Mouse (Mus musculus) midbrain, embryonic 16.5 days (tissue): ENCODE results near the gene Ndufs2. TPM values are rescaled to one million over a fixed set of nuclear protein-coding genes. Genes with fewer than 3 reads are reported as not detected.

Experiments used
- ATAC-seq: fragments of 200-750 bp; cut with Nextera tagmentation; 2 replicates; pipeline ENCODE4 v1.8.0; 2017; ENCODE audit warnings: moderate TSS enrichment
- H3K27ac ChIP-seq: fragments of 300-500 bp; sonication (generic); 2 replicates; pipeline ENCODE4 v1.5.1; 2014; ENCODE audit warnings: mild to moderate bottlenecking, low read length, mixed read lengths
- H3K27me3 ChIP-seq: fragments of 300-500 bp; sonication (generic); 2 replicates; pipeline ENCODE4 v1.6.1; 2014; ENCODE audit warnings: low read depth, low read length, mixed read lengths; ENCODE audit not compliant: control insufficient read depth, insufficient read depth
- H3K36me3 ChIP-seq: fragments of 300-500 bp; sonication (generic); 2 replicates; pipeline ENCODE4 v1.6.1; 2014; ENCODE audit warnings: mild to moderate bottlenecking, low read length, moderate library complexity, mixed read lengths; ENCODE audit not compliant: control insufficient read depth, insufficient read depth
- H3K4me1 ChIP-seq: fragments of 300-500 bp; sonication (generic); 2 replicates; pipeline ENCODE4 v1.6.1; 2014; ENCODE audit warnings: mild to moderate bottlenecking, low read length, mixed read lengths; ENCODE audit not compliant: control insufficient read depth, insufficient read depth
- H3K4me2 ChIP-seq: fragments of 300-500 bp; sonication (generic); 2 replicates; pipeline ENCODE4 v1.6.1; 2014; ENCODE audit warnings: mild to moderate bottlenecking, low read length, mixed read lengths
- H3K4me3 ChIP-seq: fragments of 300-500 bp; sonication (generic); 2 replicates; pipeline ENCODE4 v1.5.1; 2014; ENCODE audit warnings: low read depth, mild to moderate bottlenecking, low read length, moderate library complexity, mixed read lengths
- H3K9ac ChIP-seq: fragments of 300-500 bp; sonication (generic); 2 replicates; pipeline ENCODE4 v1.6.1; 2014; ENCODE audit warnings: low read depth, low read length, mixed read lengths
- H3K9me3 ChIP-seq: fragments of 300-500 bp; sonication (generic); replicated peaks from 2 replicates; pipeline ENCODE4 v1.6.1; 2014; ENCODE audit warnings: mild to moderate bottlenecking, low read length, mixed read lengths; ENCODE audit not compliant: control insufficient read depth, poor library complexity, severe bottlenecking
- WGBS: fragments of 180-500 bp; shearing (Covaris S2); extraction: QIAGEN DNeasy Blood & Tissue Kit; methylation state at CpG from one replicate; pipeline ENCODE4 v1.1.7; 2014; 5-methylcytosine and 5-hydroxymethylcytosine counted together
- polyA plus RNA-seq: library from polyadenylated mRNA; unstranded; fragments of >200 nt; fragmentation: Nextera tagmentation; extraction: Ambion mirVana; gene quantifications from 2 replicates; pipeline ENCODE4 v1.2.1, GENCODE M21; 2015

Ndufs2 gene
- polyA plus RNA-seq, 1 experiment from 2014 or later: 225 TPM

DNA sequence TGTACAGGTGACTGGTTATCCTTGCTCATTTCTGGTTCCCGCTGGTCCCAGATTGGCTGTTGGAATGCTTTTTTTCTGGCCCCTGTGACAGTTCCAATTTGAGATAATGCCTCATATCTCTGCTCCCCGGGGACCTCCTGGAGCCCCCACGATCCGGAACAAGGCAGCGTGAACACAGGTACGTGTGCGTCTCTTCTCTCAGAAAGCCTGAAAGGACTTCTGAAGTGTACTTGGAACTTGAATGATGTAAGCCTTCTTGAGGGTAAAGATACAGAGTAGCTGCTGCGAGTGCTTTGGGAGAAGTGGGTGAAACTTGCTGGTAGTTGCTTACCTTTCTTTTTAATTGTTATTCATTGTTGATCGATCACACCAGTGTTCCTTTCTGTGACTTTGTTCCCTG, 20.0 kb upstream of the Ndufs2 start:
- Histone ChIP-seq H3K27ac (no peak overlapping the region), H3K9me3 (no peaks in the 10 kb centered on the region), H3K4me3 (peak overlapping the region; percentile 83), H3K4me2 (peak overlapping the region; percentile 75), H3K9ac (peak overlapping the region; percentile 82), H3K4me1 (peaks cover 17% of the 10 kb centered on the region), H3K36me3 (peaks cover 26% of the 10 kb centered on the region), H3K27me3 (no peaks in the 10 kb centered on the region)
- ATAC-seq: no peak
- WGBS: 53% methylated on average over 9 of the region's 9 CpGs

DNA sequence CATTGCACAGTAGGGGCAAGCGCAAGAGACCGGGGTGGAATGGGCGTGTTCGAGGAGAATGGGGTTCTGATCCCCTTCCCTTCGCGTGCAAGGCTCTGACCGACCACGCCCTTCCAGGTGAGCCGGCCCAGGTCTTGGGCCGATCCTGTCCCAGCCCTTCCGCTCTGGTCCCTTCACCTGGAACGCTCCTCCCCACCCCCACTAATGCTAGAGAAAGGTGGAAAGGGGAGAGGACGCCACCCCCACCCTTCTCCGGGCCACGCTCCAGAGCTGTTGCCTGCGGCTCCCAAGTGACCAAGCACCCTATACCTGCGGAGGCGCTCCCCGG, 19.3 kb upstream of the Ndufs2 start:
- Histone ChIP-seq H3K4me2 (peak overlapping the region; percentile 75), H3K9ac (peak overlapping the region; percentile 82), H3K4me3 (peak overlapping the region; percentile 83), H3K27me3 (no peaks in the 10 kb centered on the region), H3K9me3 (no peaks in the 10 kb centered on the region), H3K27ac (peak overlapping the region; percentile 70; the same call in 1 of the 2 replicates), H3K4me1 (peaks cover 17% of the 10 kb centered on the region), H3K36me3 (peaks cover 21% of the 10 kb centered on the region)
- peak; percentile 78 for ATAC-seq
- WGBS: 1% methylated on average over 18 of the region's 19 CpGs

DNA sequence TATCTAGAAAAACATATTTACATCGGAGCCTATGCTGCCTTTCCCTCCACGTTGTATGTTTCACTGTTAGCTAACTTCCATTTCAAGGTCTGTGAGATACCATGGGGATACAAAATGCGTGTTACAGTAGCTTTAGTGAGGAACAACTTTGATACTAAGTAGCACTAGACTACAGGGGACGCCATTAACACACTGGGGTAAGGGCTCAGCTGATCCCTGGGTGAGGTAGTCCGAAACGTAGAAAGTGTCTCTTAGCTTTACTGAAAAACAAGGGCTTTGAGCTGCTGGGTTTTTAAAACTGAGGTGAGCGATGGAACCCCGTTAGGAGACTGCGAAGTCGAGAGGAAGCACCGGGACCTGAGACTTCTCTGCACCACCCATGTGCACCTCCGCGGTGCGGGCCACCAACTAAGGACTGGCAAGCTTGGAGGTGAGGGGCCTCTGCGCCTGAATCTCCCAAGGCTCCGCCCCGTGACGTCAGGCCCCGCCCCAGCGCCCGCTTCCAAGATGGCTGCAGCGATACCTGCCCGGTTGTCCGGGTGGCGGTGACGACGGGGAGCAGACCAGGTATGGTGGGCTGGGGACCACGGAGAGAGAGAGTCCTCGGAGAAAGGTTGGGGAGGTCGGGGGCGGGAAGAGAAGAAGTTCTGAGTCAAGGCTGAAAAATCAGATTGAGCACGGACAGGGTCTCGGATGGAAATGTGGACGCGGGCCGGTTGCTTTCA, 18.8 kb upstream of the Ndufs2 start, which contains the start of gene B4galt3:
TSS of gene B4galt3 (plus strand) at position 481 of the 725 bp plus-strand sequence.
- ATAC-seq: peak; percentile 95
- WGBS: 4% methylated on average over 36 of the region's 36 CpGs

DNA sequence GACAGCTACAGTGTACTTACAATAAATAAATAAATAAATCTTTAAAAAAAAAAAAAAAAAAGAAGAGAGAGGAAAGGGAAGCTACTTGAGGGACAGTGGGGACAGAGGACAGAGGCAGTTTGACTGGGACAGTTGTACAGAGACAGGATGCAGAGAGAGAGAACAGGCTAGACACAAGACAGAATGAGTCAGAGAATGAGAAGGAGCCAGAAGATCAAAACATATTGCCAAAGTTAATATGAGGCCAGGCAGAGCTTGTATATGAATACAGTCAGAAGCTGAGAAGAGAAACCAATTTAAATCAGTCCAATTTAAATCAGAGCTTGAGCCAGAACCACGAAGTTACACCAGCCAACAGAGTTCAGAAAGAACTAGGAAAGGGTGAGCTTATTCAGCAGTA, 17.2 kb upstream of the Ndufs2 start:
- Histone ChIP-seq H3K9ac (no peak overlapping the region), H3K27me3 (no peaks in the 10 kb centered on the region), H3K36me3 (peaks cover 8% of the 10 kb centered on the region), H3K4me1 (peaks cover 20% of the 10 kb centered on the region), H3K4me3 (no peak overlapping the region), H3K9me3 (no peaks in the 10 kb centered on the region), H3K27ac (no peak overlapping the region), H3K4me2 (no peak overlapping the region)
- no peak for ATAC-seq
- 61% methylated on average over 1 of the region's 1 CpGs for WGBS

More for the DNA sequence above, 18.8 kb upstream of the Ndufs2 start, which contains the start of gene B4galt3:
- peak within 1 kb of the TSS; percentile 75 for H3K4me2 ChIP-seq
- peaks cover 17% of the 10 kb centered on the region for H3K4me1 ChIP-seq
- H3K4me3 ChIP-seq: peak within 1 kb of the TSS; percentile 83
- no peaks in the 10 kb centered on the region for H3K27me3 ChIP-seq
- H3K9ac ChIP-seq: peak within 1 kb of the TSS; percentile 82
- peak within 1 kb of the TSS; percentile 70 for H3K27ac ChIP-seq
- peaks cover 19% of the 10 kb centered on the region for H3K36me3 ChIP-seq
- H3K9me3 ChIP-seq: no peaks in the 10 kb centered on the region

DNA sequence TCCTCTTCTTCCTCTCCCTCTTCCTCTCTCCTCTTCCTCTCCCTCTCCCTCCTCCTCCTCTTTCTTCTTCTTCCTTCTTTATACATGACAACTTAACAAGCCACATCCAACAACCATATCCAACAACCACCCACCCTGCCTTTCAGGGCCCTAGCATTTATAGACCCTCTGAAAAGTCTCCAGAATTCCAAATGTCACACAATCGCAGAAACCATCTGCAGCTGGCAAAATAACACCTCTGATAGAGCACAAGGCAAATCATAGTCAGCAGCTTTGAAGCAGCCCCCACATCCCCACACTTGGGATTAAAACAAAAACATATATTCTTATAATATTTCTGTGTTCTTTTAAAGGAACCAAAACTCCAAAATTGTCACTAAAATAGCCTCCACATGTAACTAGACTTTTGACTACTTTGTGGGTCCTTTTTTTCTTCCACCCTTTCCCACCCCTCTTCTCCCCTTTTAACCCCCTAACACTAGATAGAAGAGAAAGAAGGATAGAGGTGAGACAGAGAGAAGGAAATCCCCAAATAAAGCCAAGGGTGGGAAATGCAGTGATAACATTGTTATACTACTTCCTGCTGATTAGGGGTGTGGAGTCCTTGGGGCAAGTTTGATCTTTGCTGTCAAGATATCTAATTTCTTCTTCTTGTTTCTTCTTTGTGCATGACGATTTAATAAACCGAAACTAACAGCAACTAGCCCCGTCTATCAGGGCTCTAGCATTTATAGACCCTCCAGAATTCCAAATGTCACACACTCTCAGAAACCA, 15.0 kb upstream of the Ndufs2 start:
- Histone ChIP-seq H3K4me3 (no peak overlapping the region), H3K4me2 (no peak overlapping the region), H3K27me3 (no peaks in the 10 kb centered on the region), H3K36me3 (no peaks in the 10 kb centered on the region), H3K9me3 (no peaks in the 10 kb centered on the region), H3K27ac (no peak overlapping the region), H3K9ac (no peak overlapping the region), H3K4me1 (peaks cover 21% of the 10 kb centered on the region)
- no peak for ATAC-seq
- 85% methylated on average over 4 of the region's 4 CpGs for WGBS

DNA sequence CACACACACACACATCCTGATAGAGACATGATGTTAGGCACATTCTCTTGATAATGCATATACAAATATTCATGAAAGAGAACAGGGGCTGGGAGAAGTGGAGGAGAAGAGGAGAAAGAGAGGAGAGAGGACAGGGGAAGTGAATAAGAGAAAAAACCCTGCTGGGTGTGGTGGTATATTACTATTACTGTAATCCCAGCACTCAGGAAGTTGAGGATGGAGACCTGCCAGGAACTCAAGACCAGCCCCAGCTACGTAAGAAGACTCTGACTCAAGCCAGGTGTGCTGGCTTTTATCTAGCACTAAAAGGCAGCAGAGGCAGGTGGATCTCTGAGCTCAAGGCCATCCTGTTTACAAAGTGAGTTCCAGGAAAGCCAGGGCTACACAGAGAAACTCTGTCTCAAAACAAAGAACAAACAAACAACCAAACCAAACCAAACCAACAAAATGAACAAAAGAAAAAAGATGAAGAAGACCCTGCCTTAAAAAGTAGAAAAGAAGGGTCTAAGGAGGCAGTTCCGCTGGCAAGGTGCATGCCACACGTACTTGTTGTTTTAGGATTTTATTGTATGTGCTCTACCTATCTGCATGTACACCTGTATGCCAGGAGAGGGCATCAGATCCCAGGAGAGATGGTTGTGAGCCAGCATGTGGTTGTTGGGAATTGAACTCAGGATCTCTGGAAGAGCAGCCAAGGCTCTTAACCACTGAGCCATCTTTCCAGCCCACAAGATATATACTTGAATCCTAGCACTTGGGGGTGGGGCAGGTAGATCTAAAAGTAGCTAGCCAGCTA, 12.7 kb upstream of the Ndufs2 start:
- no peaks in the 10 kb centered on the region for H3K36me3 ChIP-seq
- 85% methylated on average over 3 of the region's 3 CpGs for WGBS

DNA sequence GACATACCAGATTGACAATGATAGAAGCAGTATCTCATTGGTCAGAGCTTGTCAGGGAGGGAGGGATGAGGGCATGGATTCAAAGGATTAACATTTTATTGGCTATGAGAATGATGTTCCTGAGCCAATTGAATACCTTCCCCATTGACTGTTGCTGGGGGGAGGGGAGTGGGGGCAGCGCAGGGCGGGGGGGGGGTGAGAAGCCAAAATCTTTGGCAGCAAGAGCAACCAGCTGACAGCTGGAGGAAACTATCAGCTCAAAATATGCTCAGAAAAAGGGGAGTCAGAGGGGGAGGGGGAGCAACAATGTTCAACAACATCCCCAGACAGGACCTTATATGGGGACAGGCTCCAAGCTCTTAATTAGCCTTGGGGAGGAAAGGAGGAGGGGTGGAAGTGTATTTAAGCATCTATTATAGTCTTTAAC, 12.0 kb upstream of the Ndufs2 start:
- Histone ChIP-seq H3K9me3 (no peaks in the 10 kb centered on the region), H3K4me3 (peak overlapping the region; percentile 35; the same call in 1 of the 2 replicates), H3K4me2 (peak overlapping the region; percentile 60), H3K27me3 (no peaks in the 10 kb centered on the region), H3K4me1 (peaks cover 13% of the 10 kb centered on the region), H3K27ac (peak overlapping the region; percentile 74), H3K36me3 (no peaks in the 10 kb centered on the region), H3K9ac (0 out of 2 replicates have a peak overlapping the region, but pooled peaks have one; percentile 31)
- 8% methylated on average over 2 of the region's 2 CpGs for WGBS
- ATAC-seq: peak; percentile 95

More for the DNA sequence above, 12.7 kb upstream of the Ndufs2 start:
- Histone ChIP-seq H3K27me3 (no peaks in the 10 kb centered on the region), H3K9me3 (no peaks in the 10 kb centered on the region), H3K9ac (no peak overlapping the region), H3K4me2 (peak overlapping the region; percentile 60), H3K27ac (peak overlapping the region; percentile 74), H3K4me1 (peaks cover 13% of the 10 kb centered on the region), H3K4me3 (no peak overlapping the region)
- ATAC-seq: peak; percentile 15

DNA sequence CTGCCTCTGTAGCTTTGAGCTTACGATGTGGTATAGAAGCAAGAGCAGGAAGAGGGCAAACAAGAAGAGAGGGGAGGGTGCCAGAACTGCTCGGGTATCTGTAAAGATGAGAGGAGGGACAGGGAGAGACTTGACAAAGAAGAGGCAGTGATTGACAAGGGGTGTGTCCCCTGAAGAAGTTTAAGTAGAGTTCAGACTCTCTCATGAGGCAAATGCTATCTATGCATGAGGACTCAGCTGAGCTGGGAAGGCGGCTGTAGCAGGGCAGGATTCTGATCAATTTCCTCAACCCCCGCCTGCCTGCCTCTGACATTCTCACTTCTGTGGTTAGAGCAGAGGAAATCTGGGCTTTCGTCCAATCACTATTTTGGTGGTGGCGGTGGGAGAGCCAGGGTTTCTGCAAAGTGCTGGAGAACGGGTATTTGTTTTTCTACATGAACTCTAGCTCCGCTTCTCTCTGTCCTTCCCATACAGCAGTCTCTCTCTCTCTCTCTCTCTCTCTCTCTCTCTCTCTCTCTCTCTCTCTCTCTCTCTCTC, 11.5 kb upstream of the Ndufs2 start:
- peak overlapping the region; percentile 60 for H3K4me2 ChIP-seq
- H3K4me3 ChIP-seq: peak overlapping the region; percentile 35
- peak; percentile 81 for ATAC-seq
- peak overlapping the region; percentile 81 for H3K27ac ChIP-seq
- H3K9ac ChIP-seq: peak overlapping the region; percentile 30; the same call in 1 of the 2 replicates
- no peaks in the 10 kb centered on the region for H3K9me3 ChIP-seq
- 6% methylated on average over 8 of the region's 8 CpGs for WGBS
- no peaks in the 10 kb centered on the region for H3K27me3 ChIP-seq
- H3K4me1 ChIP-seq: peaks cover 13% of the 10 kb centered on the region
- H3K36me3 ChIP-seq: no peaks in the 10 kb centered on the region
